Mouse (Mus musculus) kidney, adult 2 months (tissue): Measurements from ENCODE around the gene Foxred2. TPM values are rescaled to one million over a fixed set of nuclear protein-coding genes. Genes with fewer than 3 reads are reported as not detected.

Source experiments
- DNase-seq: peaks from one replicate; pipeline ENCODE4 v3.0.0; 2021
- H3K27ac ChIP-seq: fragments of 200-500 bp; 2 replicates; pipeline ENCODE4 v1.5.1; 2012; ENCODE audit warnings: low read depth, low read length, control low read depth, inconsistent platforms; ENCODE audit not compliant: insufficient read depth
- H3K27me3 ChIP-seq: fragments of 200-500 bp; replicated peaks from 2 replicates; pipeline ENCODE4 v1.6.1; 2012; ENCODE audit warnings: mild to moderate bottlenecking, moderate library complexity, low read length, inconsistent platforms; ENCODE audit not compliant: control insufficient read depth, insufficient read depth
- H3K36me3 ChIP-seq: fragments of 200-500 bp; 2 replicates; pipeline ENCODE4 v1.6.1; 2012; ENCODE audit warnings: mild to moderate bottlenecking, moderate library complexity, low read length, inconsistent platforms; ENCODE audit not compliant: control insufficient read depth, insufficient read depth
- H3K4me1 ChIP-seq: fragments of 200-500 bp; 2 replicates; pipeline ENCODE4 v1.6.1; 2011; ENCODE audit warnings: low read length; ENCODE audit not compliant: control insufficient read depth, insufficient read depth
- H3K4me3 ChIP-seq: fragments of 200-500 bp; 2 replicates; pipeline ENCODE4 v1.5.1; 2011; ENCODE audit warnings: mild to moderate bottlenecking, low read depth, low read length, control low read depth; ENCODE audit not compliant: insufficient read depth
- CTCF ChIP-seq: fragments of 200-500 bp; conservative IDR thresholded peaks from 2 replicates; pipeline ENCODE4 v1.5.1; 2011; ENCODE audit warnings: low read depth, mild to moderate bottlenecking, control low read depth, low read length, moderate library complexity, mixed read lengths; ENCODE audit not compliant: insufficient read depth, insufficient read length
- POLR2A ChIP-seq: fragments of 200-500 bp; IDR thresholded peaks from one replicate; pipeline ENCODE4 v1.6.1; 2011; ENCODE audit warnings: low read depth, low read length, control low read depth
- WGBS: fragments of 180-500 bp; shearing (Covaris S2); methylation state at CpG from one replicate; pipeline ENCODE4 v1.1.7; 2018; 5-methylcytosine and 5-hydroxymethylcytosine counted together
- polyA plus RNA-seq: library from polyadenylated mRNA; depleted of rRNA; stranded (reverse); fragments of >200 nt; gene quantifications from 2 replicates; pipeline ENCODE4 v1.2.3, GENCODE M21; 2012

Gene Foxred2
- polyA plus RNA-seq, 1 experiment, result 3.8 TPM

DNA sequence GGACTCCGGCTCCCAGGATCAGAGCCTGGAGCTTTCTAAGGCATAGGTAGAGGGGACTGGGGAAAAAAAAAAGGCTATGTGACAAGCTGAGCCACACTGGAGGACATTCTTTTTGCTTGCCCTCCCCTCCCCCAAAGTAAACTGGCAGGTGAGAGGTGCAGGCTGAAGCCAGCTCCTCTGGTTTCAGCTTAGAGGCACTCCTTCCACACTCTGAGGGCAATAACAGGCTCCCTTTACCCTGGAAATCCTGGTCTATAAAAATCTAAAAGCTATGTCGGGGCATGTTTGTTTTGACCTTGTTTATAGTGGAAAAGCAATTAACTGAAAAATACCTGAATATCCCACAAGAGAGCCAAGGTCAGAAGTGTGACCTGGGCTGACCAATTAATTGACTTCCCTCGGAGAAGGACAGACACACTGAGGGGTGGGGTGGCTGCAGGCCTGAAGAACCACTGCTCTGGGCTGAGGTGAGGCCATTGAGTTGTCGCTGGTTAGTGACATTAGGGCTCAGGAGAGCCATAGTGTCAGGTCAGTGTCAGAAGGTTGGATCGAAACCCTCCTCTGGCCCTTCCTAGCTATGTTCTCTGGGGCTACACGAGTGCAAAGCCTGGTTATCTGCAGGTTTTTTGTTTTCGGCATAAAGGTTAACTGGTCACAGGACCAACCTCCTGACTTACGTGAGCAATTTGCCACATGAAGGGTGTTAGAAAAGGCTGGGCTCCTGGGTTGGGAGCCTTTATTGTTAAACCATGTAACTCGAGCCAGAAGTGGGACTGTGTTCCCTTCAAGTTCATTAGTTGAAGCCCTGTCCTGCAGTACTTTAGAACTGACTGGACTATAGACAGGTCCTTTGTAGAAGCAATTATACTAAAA lies 48.6 kb downstream of the Foxred2 start:
- H3K27me3 ChIP-seq, result no peaks in the 10 kb centered on the region
- no peak overlapping the region for H3K4me3 ChIP-seq
- H3K36me3 ChIP-seq, result no peaks in the 10 kb centered on the region
- TF ChIP-seq CTCF, result no peak
- peak; percentile 75 for DNase-seq
- H3K27ac ChIP-seq, result peak overlapping the region; percentile 97
- 47% methylated on average over 9 of the region's 9 CpGs for WGBS
- H3K4me1 ChIP-seq, result peaks cover 56% of the 10 kb centered on the region

- H3K27ac ChIP-seq, result peak overlapping the region; percentile 75
- no peak overlapping the region for H3K4me3 ChIP-seq
- 36% methylated on average over 10 of the region's 10 CpGs for WGBS
Measured at GRCm38 (mm10) chr15:77906545-77906944, 50.0 kb downstream of the Foxred2 start.

GRCm38 (mm10) chr15:77906081-77906480 lies 50.4 kb downstream of the Foxred2 start:
- Histone ChIP-seq H3K27me3 (no peaks in the 10 kb centered on the region), H3K36me3 (no peaks in the 10 kb centered on the region), H3K4me3 (no peak overlapping the region), H3K4me1 (peaks cover 43% of the 10 kb centered on the region), H3K27ac (peak overlapping the region; percentile 75)
- no peak for DNase-seq
- WGBS, result 63% methylated on average over 8 of the region's 8 CpGs
- TF ChIP-seq CTCF (no peak), POLR2A (no peak)

More at GRCm38 (mm10) chr15:77906545-77906944, 50.0 kb downstream of the Foxred2 start:
- peak; percentile 59 for DNase-seq
- Histone ChIP-seq H3K4me1 (peaks cover 45% of the 10 kb centered on the region), H3K27me3 (no peaks in the 10 kb centered on the region), H3K36me3 (no peaks in the 10 kb centered on the region)
- TF ChIP-seq POLR2A, result no peak
- TF ChIP-seq CTCF, result no peak

- TF ChIP-seq CTCF (no peak), POLR2A (no peak)
Measured at GRCm38 (mm10) chr15:77905275-77905970, 51.1 kb downstream of the Foxred2 start.

DNA sequence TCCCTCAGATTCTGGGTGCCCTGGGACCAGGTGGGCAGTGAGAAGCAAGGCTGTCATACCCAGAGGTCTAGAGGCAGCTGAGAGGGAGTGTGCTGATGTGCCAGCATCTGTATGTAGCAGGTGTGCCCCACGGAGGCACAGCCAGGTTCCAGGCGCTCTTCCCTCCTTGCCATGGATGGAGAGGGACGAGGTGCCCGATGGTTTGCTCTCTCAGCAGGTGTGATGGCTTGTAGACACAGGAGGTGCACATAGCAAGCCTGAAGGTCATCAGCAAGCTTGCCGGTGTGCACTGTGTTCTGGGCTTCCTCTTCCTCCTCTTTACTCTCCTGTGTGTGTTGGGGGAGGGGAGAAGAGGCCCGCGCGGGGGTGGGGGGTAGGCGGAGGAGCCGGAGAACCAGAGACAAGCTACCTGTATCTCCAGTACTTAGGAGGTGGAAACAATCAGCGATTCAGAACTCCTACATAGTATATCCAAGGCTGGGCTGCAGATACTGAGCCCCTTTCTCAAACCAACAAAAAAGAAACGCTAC lies 52.1 kb downstream of the Foxred2 start:
- H3K4me1 ChIP-seq, result peaks cover 39% of the 10 kb centered on the region
- no peak overlapping the region; the same call in 1 of the 2 replicates for H3K27ac ChIP-seq

More at GRCm38 (mm10) chr15:77905275-77905970, 51.1 kb downstream of the Foxred2 start:
- H3K4me3 ChIP-seq, result peak overlapping the region; percentile 27; the same call in 1 of the 2 replicates
- H3K27me3 ChIP-seq, result no peaks in the 10 kb centered on the region
- peaks cover 39% of the 10 kb centered on the region for H3K4me1 ChIP-seq
- peak overlapping the region; percentile 75 for H3K27ac ChIP-seq
- peak; percentile 87 for DNase-seq
- no peaks in the 10 kb centered on the region for H3K36me3 ChIP-seq
- 19% methylated on average over 26 of the region's 26 CpGs for WGBS

GRCm38 (mm10) chr15:77903176-77903575 lies 53.3 kb downstream of the Foxred2 start:
- WGBS, result 28% methylated on average over 5 of the region's 5 CpGs
- TF ChIP-seq CTCF (no peak), POLR2A (no peak)
- Histone ChIP-seq H3K4me1 (peaks cover 33% of the 10 kb centered on the region), H3K4me3 (no peak overlapping the region), H3K36me3 (no peaks in the 10 kb centered on the region), H3K27me3 (no peaks in the 10 kb centered on the region), H3K27ac (peak overlapping the region; percentile 49; the same call in 1 of the 2 replicates)
- DNase-seq, result peak; percentile 64

More for the DNA sequence above, 52.1 kb downstream of the Foxred2 start:
- H3K4me3 ChIP-seq, result no peak overlapping the region
- H3K27me3 ChIP-seq, result no peaks in the 10 kb centered on the region
- DNase-seq, result no peak
- TF ChIP-seq CTCF, result no peak
- H3K36me3 ChIP-seq, result no peaks in the 10 kb centered on the region
- 61% methylated on average over 12 of the region's 12 CpGs for WGBS

DNA sequence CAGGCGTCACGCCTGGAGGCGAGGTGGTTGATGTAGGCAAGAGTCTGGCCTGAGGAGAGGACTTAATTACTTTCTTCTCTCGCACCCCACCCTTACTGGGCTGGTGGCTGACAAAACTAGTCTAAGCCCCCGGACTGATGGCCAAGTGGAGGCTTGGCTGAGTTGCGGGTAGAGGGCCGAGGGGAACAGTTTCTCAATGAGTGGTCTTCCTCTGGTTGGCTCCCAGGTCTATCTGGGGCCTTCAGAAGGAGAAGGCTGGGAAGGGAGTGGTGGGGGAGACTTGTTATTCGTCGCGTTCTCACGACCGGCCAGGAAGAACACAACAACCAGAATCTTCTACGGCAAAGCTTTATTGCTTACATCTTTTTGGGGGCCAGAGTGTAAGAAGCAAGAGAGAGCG lies 61.6 kb downstream of the Foxred2 start:
- Histone ChIP-seq H3K4me1 (no peaks in the 10 kb centered on the region), H3K4me3 (no peak overlapping the region), H3K27me3 (no peaks in the 10 kb centered on the region), H3K36me3 (no peaks in the 10 kb centered on the region), H3K27ac (peak overlapping the region; percentile 1; the same call in 1 of the 2 replicates)
- TF ChIP-seq POLR2A, result no peak
- DNase-seq, result no peak
- 74% methylated on average over 13 of the region's 14 CpGs for WGBS
